Mouse (Mus musculus) G1E (cell line): ENCODE measurements around the gene Ppard.

Source experiments
- CTCF ChIP-seq: IDR thresholded peaks from 2 replicates; pipeline ENCODE4 v1.5.1; 2012; ENCODE audit warnings: low read depth, low read length, inconsistent platforms, mixed read lengths
- GATA1 ChIP-seq: IDR thresholded peaks from 2 replicates; pipeline ENCODE4 v1.6.1; 2012; ENCODE audit warnings: borderline replicate concordance, low read length, inconsistent platforms, mixed read lengths
- TAL1 ChIP-seq: conservative IDR thresholded peaks from 2 replicates; pipeline ENCODE4 v1.6.1; 2012; ENCODE audit warnings: low read depth, low read length, inconsistent platforms, mixed read lengths

- TF ChIP-seq CTCF: peak; percentile 92
- TF ChIP-seq GATA1: no peak
- no peak for TF ChIP-seq TAL1
Measured at GRCm38 (mm10) chr17:28204052-28204720, 28.3 kb upstream of the Ppard start.
